Mouse (Mus musculus) midbrain, embryonic 15.5 days (tissue): ENCODE measurements at regions not wholly inside any gene's neighbourhood (a gene's known extent, or its start where the extent isn't known, plus 50 kb on each side); places are given as distances from the start of the nearest gene placed in this dataset.
A peak's percentile ranks its signal among the peaks of the same experiment; 100 is the strongest.

Experiments used
- ATAC-seq: fragments of 200-750 bp; cut with Nextera tagmentation; replicated peaks from 2 replicates; pipeline ENCODE4 v1.8.0; 2017; ENCODE audit warnings: moderate TSS enrichment
- H3K27ac ChIP-seq: fragments of 300-500 bp; sonication (generic); 2 replicates; pipeline ENCODE4 v1.5.1; 2015; ENCODE audit warnings: mild to moderate bottlenecking, inconsistent platforms
- H3K27me3 ChIP-seq: fragments of 300-500 bp; sonication (generic); replicated peaks from 2 replicates; pipeline ENCODE4 v1.6.1; 2015; ENCODE audit warnings: inconsistent platforms
- H3K36me3 ChIP-seq: fragments of 300-500 bp; sonication (generic); replicated peaks from 2 replicates; pipeline ENCODE4 v1.6.1; 2015; ENCODE audit warnings: inconsistent platforms
- H3K4me1 ChIP-seq: fragments of 300-500 bp; sonication (generic); 2 replicates; pipeline ENCODE4 v1.6.1; 2015; ENCODE audit warnings: inconsistent platforms
- H3K4me2 ChIP-seq: fragments of 300-500 bp; sonication (generic); 2 replicates; pipeline ENCODE4 v1.6.1; 2015; ENCODE audit warnings: inconsistent platforms, mild to moderate bottlenecking, moderate library complexity
- H3K4me3 ChIP-seq: fragments of 300-500 bp; sonication (generic); 2 replicates; pipeline ENCODE4 v1.5.1; 2015; ENCODE audit warnings: mild to moderate bottlenecking, inconsistent platforms
- H3K9ac ChIP-seq: fragments of 300-500 bp; sonication (generic); 2 replicates; pipeline ENCODE4 v1.6.1; 2015; ENCODE audit warnings: mild to moderate bottlenecking, inconsistent platforms
- H3K9me3 ChIP-seq: fragments of 300-500 bp; sonication (generic); 2 replicates; pipeline ENCODE4 v1.6.1; 2016; ENCODE audit warnings: inconsistent platforms
- WGBS: fragments of 180-500 bp; shearing (Covaris S2); methylation state at CpG from one replicate; pipeline ENCODE4 v1.1.7; 2015; ENCODE audit warnings: mixed read lengths; 5-methylcytosine and 5-hydroxymethylcytosine counted together

DNA sequence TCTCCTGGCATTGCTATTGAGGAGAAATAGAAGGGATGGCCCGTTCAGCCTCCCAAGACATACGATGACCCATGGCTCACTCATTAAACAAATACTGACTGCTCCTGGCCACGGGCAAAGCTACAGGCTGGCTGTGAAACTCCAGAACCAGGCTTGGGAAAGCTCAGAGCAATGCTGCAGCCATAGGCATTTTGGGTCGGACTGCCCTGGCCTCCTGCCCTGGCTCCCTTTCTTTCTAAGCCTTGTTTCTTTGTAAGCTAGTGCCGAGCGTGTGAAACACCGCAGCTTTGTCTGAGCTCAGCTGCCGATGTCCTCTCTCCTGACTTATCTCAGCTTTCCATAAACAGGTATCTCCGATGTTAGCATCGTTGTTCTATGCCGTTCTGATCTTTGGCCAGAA lies 316.9 kb downstream of the Gm45692 start:
- Histone ChIP-seq H3K9ac (no peak overlapping the region), H3K27me3 (no peaks in the 10 kb centered on the region), H3K9me3 (no peaks in the 10 kb centered on the region), H3K4me1 (peaks cover 6% of the 10 kb centered on the region; the same call in 1 of the 2 replicates), H3K36me3 (no peaks in the 10 kb centered on the region), H3K27ac (no peak overlapping the region), H3K4me2 (no peak overlapping the region), H3K4me3 (no peak overlapping the region)
- WGBS: 90% methylated on average over 11 of the region's 11 CpGs
- no peak for ATAC-seq

DNA sequence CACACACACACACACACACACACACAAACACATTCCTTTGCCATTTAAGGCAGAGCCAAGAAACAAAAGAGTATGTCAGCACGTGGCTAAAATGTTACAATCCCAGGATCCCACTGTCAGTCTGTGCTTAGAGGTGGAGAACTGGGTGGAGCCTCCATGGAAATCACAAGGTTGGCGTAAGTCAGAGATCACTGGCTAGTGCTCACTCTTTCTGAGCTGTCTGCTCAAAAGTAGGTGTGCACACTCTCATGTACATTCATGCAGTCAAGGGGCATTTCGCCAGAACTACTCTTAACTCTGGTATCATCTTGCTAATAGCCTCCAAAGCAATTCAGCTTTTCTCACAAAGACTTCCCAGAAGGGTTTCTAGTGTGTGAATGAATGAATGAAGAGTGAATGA lies 318.2 kb downstream of the Gm45692 start:
- Histone ChIP-seq H3K36me3 (no peaks in the 10 kb centered on the region), H3K27me3 (no peaks in the 10 kb centered on the region), H3K4me2 (no peak overlapping the region), H3K9ac (no peak overlapping the region), H3K4me1 (peaks cover 6% of the 10 kb centered on the region; the same call in 1 of the 2 replicates), H3K4me3 (no peak overlapping the region), H3K9me3 (no peaks in the 10 kb centered on the region), H3K27ac (no peak overlapping the region)
- WGBS: 71% methylated on average over 3 of the region's 3 CpGs
- no peak for ATAC-seq

DNA sequence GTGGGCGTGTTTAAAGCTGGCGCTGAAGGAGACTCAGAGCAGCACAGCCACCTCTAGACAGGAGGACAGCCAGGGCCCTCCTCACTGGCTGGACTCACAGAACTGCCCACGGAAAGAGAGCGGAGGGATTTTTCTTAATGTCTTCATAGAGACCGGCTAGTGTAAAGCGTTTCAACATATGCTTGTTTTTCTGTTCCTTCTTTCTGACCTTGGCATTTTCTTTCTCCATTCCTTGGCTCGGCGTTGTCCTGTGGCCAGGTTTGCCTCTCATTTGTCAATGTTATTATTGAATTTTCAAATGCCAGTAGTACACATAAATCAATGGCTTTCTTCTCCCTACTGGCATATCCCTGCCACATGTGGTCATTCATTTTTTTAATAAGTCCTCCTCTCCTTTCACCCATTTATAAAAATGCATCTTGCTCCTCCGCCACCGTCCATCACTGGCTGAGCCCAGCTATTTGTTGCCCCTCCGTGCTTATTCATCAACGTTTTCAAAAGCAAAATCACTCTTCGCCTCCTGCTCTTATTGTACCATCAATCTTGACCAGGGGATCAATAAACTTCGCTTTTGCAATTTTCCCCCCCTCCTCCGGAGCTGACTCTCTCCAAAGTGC lies 319.0 kb downstream of the Gm45692 start:
- no peak overlapping the region for H3K9ac ChIP-seq
- H3K27me3 ChIP-seq: no peaks in the 10 kb centered on the region
- no peaks in the 10 kb centered on the region for H3K9me3 ChIP-seq
- H3K36me3 ChIP-seq: no peaks in the 10 kb centered on the region
- no peak overlapping the region for H3K4me3 ChIP-seq
- peaks cover 6% of the 10 kb centered on the region; the same call in 1 of the 2 replicates for H3K4me1 ChIP-seq
- no peak for ATAC-seq
- peak overlapping the region; percentile 16; the same call in 1 of the 2 replicates for H3K4me2 ChIP-seq
- H3K27ac ChIP-seq: no peak overlapping the region
- 76% methylated on average over 15 of the region's 15 CpGs for WGBS

DNA sequence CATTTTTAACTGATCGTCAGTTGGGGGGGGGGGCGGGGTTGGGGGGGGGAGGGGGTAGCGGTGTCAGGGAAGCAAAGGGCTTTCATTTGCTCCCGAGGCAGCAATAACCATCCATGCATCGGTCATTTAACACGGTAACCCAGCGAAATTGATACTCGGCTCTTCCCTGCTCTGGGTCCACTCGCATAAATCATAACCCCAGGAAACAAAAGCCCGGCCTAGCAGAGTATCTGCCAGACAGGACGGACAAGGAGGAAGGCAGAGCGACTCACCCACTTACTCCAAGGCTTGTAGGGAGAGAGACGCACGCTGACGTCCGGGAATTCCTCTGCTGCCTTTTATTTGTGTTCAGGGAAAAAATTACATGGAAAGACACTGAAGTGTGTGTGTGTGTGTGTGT lies 319.5 kb downstream of the Gm45692 start:
- Histone ChIP-seq H3K27ac (no peak overlapping the region), H3K9me3 (no peaks in the 10 kb centered on the region), H3K4me3 (no peak overlapping the region), H3K9ac (no peak overlapping the region), H3K4me2 (peak overlapping the region; percentile 16), H3K4me1 (peaks cover 6% of the 10 kb centered on the region; the same call in 1 of the 2 replicates), H3K27me3 (no peaks in the 10 kb centered on the region), H3K36me3 (no peaks in the 10 kb centered on the region)
- no peak for ATAC-seq
- 44% methylated on average over 16 of the region's 16 CpGs for WGBS

DNA sequence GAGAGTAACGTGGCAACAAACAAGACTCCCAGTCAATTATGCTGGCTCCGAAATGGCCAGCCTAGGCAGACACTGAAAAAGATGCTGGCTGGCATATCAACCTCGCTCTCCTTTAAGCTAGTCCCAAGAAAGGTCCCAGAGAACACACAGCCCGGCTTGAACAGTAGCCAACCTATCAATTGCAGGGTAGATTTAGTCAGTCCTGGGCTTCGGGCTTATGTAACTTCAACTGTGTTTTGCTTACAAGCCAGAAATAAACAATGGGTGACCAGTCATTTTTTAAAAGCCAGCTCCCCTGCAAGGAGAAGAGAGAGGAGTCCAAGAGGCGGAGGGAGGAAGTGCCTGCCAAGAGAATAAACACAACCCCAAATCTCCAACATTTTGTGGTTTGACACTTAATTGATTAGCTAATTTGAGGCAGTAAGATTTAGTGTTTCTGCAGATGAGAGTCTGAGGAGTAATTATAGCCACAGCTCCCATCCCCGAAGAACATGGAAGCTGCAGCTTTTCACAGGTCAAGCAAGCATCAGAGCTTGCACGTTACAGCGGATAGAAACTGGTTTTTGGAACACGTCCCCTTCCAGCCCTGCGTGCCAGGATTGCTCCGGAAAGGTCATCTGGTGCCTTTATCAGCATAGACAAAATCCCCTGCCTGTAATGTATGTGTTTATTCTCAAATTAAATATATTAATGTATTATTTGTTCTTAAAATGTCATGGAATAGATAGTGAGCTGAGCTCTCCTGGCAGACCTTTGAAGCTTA lies 322.1 kb downstream of the Gm45692 start:
- WGBS: 66% methylated on average over 12 of the region's 12 CpGs
- no peaks in the 10 kb centered on the region for H3K36me3 ChIP-seq
- no peak overlapping the region for H3K4me3 ChIP-seq
- no peaks in the 10 kb centered on the region for H3K9me3 ChIP-seq
- no peaks in the 10 kb centered on the region for H3K27me3 ChIP-seq
- H3K27ac ChIP-seq: no peak overlapping the region
- no peak overlapping the region for H3K4me2 ChIP-seq
- ATAC-seq: 0 out of 2 replicates have a peak, but pooled peaks have one; percentile 37
- H3K9ac ChIP-seq: no peak overlapping the region
- H3K4me1 ChIP-seq: peaks cover 6% of the 10 kb centered on the region; the same call in 1 of the 2 replicates

DNA sequence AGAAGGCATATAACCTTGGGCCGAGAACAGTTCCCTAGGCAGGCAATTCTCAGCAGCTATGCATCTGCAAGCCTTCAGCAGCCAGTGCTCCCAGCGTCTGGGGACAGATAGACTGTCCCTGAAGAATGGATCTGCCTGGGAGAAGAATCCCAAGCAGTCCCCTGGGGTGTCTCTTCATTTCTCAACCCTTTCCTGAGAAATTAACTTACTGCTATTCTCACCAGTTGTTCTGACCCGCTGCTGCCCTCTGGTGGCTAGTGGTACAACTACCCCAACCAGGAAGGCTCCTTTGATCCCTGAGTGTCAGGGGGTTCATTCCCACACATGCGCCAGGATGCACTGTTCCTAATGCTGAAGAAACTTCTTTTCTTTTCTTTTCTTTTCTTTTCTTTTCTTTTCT lies 323.7 kb downstream of the Gm45692 start:
- Histone ChIP-seq H3K27me3 (no peaks in the 10 kb centered on the region), H3K27ac (no peak overlapping the region), H3K4me3 (no peak overlapping the region), H3K36me3 (no peaks in the 10 kb centered on the region), H3K4me1 (peaks cover 5% of the 10 kb centered on the region; the same call in 1 of the 2 replicates), H3K9me3 (no peaks in the 10 kb centered on the region), H3K4me2 (no peak overlapping the region), H3K9ac (no peak overlapping the region)
- ATAC-seq: no peak
- WGBS: 40% methylated on average over 4 of the region's 4 CpGs

DNA sequence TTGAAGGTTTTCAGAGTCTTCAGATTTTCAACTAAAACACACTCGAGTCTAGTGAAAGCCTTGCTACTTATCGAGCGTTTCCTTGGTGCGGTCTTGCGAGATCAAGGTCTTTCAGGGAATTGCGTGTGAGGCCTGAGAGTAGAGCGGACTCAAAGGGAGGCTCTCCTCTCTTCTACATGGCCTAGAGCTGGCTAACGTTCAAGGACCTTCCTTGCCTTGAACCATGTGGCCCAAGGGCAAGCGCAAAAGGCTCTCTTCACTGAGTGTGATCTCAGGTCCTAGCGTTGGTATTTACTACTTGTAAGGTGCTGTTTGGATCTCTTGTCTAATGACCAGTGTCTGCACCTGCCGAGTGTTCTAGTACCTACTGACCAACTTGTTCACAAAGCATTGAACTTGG lies 324.4 kb downstream of the Gm45692 start:
- Histone ChIP-seq H3K27me3 (no peaks in the 10 kb centered on the region), H3K9me3 (no peaks in the 10 kb centered on the region), H3K4me3 (no peak overlapping the region), H3K27ac (no peak overlapping the region), H3K36me3 (no peaks in the 10 kb centered on the region), H3K4me2 (no peak overlapping the region), H3K4me1 (no peaks in the 10 kb centered on the region; the same call in 1 of the 2 replicates), H3K9ac (no peak overlapping the region)
- ATAC-seq: no peak
- 91% methylated on average over 11 of the region's 11 CpGs for WGBS

DNA sequence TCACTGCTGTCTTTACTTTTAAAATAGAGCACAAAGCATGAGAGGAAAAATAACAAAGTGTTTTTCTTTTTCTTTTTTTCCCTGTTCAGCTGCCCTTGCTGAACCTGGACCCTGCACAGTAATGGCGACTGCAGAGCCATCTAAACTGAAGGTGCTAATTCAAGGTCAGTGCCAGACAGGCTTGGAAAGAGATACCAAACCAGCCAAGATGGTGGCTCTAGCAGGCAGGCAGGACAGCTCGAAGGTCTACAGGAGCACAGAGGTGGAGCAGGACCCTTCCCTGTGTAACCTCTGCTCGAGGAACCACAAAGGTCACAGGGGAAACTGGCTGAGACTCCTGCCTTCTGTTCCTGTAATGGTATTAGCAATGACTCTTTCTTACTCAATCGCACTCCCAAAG lies 326.7 kb downstream of the Gm45692 start:
- 77% methylated on average over 4 of the region's 4 CpGs for WGBS
- Histone ChIP-seq H3K27ac (no peak overlapping the region), H3K4me1 (no peaks in the 10 kb centered on the region; the same call in 1 of the 2 replicates), H3K27me3 (no peaks in the 10 kb centered on the region), H3K9ac (no peak overlapping the region), H3K9me3 (no peaks in the 10 kb centered on the region), H3K4me3 (no peak overlapping the region), H3K36me3 (no peaks in the 10 kb centered on the region), H3K4me2 (no peak overlapping the region)
- no peak for ATAC-seq

DNA sequence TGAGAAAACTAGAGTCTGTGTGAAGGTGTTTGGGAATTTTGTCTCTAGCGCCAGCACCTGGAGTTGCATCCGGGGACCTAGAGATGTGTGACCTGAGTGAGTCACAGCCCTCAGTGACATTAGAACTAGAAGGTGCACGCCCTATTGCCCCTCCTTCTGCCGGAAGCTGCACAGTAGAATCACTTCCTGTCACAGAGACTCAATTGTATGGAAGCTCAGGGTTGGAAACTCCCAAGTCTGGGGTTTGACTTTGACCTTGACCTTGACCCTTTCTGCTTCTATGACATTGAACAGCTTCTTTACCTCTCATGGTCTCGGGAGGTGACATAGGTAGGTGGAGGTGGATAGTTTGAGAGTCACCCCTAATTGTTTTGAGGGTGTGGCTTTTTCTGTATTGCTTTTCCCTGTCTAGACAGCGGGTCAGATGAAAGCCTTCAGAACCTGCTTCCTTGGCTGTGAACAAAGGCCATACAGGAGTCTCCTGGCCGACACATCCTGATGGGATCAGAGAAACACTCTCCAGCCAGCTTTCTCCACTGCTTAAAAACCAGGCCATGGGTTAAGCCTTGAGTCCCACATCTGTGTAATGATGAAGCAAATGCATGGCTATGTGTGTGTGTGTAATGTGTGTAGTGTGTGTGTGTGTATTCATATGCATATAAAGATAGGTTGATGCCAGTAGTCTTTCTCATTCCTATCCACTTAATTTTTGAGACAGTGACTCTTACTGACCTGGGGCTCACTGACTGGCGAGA lies 328.7 kb downstream of the Gm45692 start:
- no peaks in the 10 kb centered on the region for H3K9me3 ChIP-seq
- peaks cover 3% of the 10 kb centered on the region; the same call in 1 of the 2 replicates for H3K4me1 ChIP-seq
- H3K4me2 ChIP-seq: no peak overlapping the region
- no peak for ATAC-seq
- no peak overlapping the region for H3K4me3 ChIP-seq
- no peak overlapping the region for H3K9ac ChIP-seq
- no peak overlapping the region for H3K27ac ChIP-seq
- H3K36me3 ChIP-seq: no peaks in the 10 kb centered on the region
- WGBS: 86% methylated on average over 8 of the region's 8 CpGs
- H3K27me3 ChIP-seq: no peaks in the 10 kb centered on the region

DNA sequence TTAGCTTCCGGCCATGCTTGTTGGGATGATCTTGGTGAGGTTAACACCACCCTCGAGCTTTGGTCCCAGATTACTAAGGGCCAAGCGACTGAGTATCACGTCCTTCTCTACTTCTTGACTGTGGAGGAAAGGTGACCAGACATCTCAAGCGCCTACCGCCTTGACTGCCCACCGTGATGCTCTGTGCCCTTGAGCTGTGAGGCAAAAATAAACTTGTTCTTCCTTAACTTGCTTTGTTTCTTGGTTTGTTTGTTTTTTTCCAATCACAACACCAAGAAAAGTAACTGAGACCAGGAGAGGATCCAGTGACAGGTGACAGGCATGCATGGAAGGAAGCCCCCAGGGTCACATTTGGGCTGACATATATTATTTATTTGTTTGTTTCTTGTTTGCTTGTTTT lies 330.0 kb downstream of the Gm45692 start:
- Histone ChIP-seq H3K27me3 (no peaks in the 10 kb centered on the region), H3K9me3 (no peaks in the 10 kb centered on the region), H3K27ac (no peak overlapping the region), H3K4me1 (peaks cover 8% of the 10 kb centered on the region; the same call in 1 of the 2 replicates), H3K9ac (no peak overlapping the region), H3K36me3 (no peaks in the 10 kb centered on the region), H3K4me2 (no peak overlapping the region), H3K4me3 (no peak overlapping the region)
- 90% methylated on average over 7 of the region's 7 CpGs for WGBS
- no peak for ATAC-seq

DNA sequence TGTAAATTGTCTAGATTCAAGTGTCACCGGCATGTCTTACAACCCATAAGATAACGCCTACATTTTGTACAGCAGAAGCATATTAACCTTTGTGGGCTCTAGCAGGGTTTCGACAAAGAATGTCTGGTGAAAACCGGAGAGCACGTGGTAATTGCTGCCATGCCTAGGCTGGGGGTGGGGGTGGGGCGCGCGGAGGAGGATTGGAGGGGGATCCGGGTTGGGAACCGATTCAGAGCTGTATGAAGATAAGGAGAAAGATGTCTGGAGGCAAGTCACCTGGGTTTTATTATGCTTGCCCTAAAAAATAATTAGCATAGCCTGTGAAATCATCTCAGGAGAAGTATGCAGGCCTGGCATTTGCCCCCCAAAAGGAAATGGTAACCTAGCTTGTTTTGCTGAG lies 331.2 kb downstream of the Gm45692 start:
- Histone ChIP-seq H3K4me2 (no peak overlapping the region), H3K27ac (no peak overlapping the region), H3K27me3 (no peaks in the 10 kb centered on the region), H3K4me1 (peaks cover 8% of the 10 kb centered on the region; the same call in 1 of the 2 replicates), H3K9me3 (no peaks in the 10 kb centered on the region), H3K9ac (no peak overlapping the region), H3K4me3 (no peak overlapping the region), H3K36me3 (no peaks in the 10 kb centered on the region)
- no peak for ATAC-seq
- WGBS: 69% methylated on average over 10 of the region's 10 CpGs

DNA sequence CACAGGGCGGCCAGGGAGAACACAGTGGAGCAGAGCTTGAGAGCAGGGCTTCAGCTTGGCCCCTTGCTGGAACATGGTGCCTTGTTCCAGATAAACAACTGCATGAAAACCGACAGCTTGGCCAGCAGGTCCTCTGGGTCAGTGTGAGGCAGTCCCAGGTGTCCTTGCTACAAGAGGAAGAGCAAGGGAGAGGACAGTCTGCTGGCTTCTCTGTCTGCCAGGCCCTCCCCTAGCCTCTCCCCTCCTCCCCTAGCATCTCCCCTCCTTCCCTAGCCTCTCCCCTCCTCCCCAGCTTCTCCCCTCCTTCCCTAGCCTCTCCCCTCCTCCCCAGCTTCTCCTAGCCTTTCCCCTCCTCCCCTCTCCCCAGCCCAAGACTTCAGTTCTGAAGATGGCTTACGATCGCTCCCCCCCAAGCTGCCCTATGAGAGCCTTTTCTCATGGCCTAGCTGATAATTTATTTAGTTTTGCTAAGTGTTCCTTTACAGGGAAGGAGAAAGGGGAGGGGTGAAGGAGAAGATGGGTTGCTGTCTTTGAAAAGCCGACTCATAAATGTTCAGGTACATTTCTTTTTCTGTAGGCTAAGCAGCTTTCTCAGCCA lies 333.7 kb downstream of the Gm45692 start:
- ATAC-seq: peak; percentile 60
- 60% methylated on average over 5 of the region's 5 CpGs for WGBS
- Histone ChIP-seq H3K9ac (no peak overlapping the region), H3K4me2 (no peak overlapping the region), H3K27ac (0 out of 2 replicates have a peak overlapping the region, but pooled peaks have one; percentile 0), H3K9me3 (no peaks in the 10 kb centered on the region), H3K36me3 (no peaks in the 10 kb centered on the region), H3K4me3 (no peak overlapping the region), H3K27me3 (no peaks in the 10 kb centered on the region), H3K4me1 (peaks cover 8% of the 10 kb centered on the region; the same call in 1 of the 2 replicates)
